Mouse (Mus musculus) liver, embryonic 11.5 days (tissue): ENCODE data around the gene Arl4d. TPM values are rescaled to one million over a fixed set of nuclear protein-coding genes. Genes with fewer than 3 reads are reported as not detected.

ENCODE experiments used
- ATAC-seq: fragments of 200-750 bp; cut with Nextera tagmentation; replicated peaks from 2 replicates; pipeline ENCODE4 v1.8.0; 2017; ENCODE audit warnings: moderate number of reproducible peaks, mild to moderate bottlenecking, moderate TSS enrichment, moderate library complexity; ENCODE audit not compliant: low FRiP score
- DNase-seq: peaks from one replicate; pipeline ENCODE4 v3.0.0-alpha.2; 2017; ENCODE audit warnings: low spot score
- H3K27ac ChIP-seq: fragments of 300-500 bp; sonication (generic); 2 replicates; pipeline ENCODE4 v1.5.1; 2014; ENCODE audit warnings: mild to moderate bottlenecking, low read depth, low read length, control low read depth
- H3K27me3 ChIP-seq: fragments of 300-500 bp; sonication (generic); replicated peaks from 2 replicates; pipeline ENCODE4 v1.6.1; 2014; ENCODE audit warnings: low read length, mixed read lengths; ENCODE audit not compliant: control insufficient read depth, insufficient read depth
- H3K36me3 ChIP-seq: fragments of 300-500 bp; sonication (generic); 2 replicates; pipeline ENCODE4 v1.6.1; 2014; ENCODE audit warnings: mild to moderate bottlenecking, low read length, moderate library complexity, mixed read lengths; ENCODE audit not compliant: control insufficient read depth, insufficient read depth
- H3K4me1 ChIP-seq: fragments of 300-500 bp; sonication (generic); replicated peaks from 2 replicates; pipeline ENCODE4 v1.6.1; 2014; ENCODE audit warnings: low read length, mixed read lengths; ENCODE audit not compliant: control insufficient read depth, insufficient read depth
- H3K4me2 ChIP-seq: fragments of 300-500 bp; sonication (generic); 2 replicates; pipeline ENCODE4 v1.6.1; 2014; ENCODE audit warnings: mild to moderate bottlenecking, control low read depth, moderate library complexity
- H3K4me3 ChIP-seq: fragments of 300-500 bp; sonication (generic); 2 replicates; pipeline ENCODE4 v1.5.1; 2014; ENCODE audit warnings: low read depth, low read length, control low read depth
- H3K9ac ChIP-seq: fragments of 300-500 bp; sonication (generic); 2 replicates; pipeline ENCODE4 v1.6.1; 2014; ENCODE audit warnings: low read depth, low read length, control low read depth
- H3K9me3 ChIP-seq: fragments of 300-500 bp; sonication (generic); 2 replicates; pipeline ENCODE4 v1.6.1; 2016; ENCODE audit warnings: low read length, inconsistent platforms, mixed read lengths; ENCODE audit not compliant: control insufficient read depth
- WGBS: fragments of 180-500 bp; shearing (Covaris S2); extraction: QIAGEN DNeasy Blood & Tissue Kit; methylation state at CpG from one replicate; pipeline ENCODE4 v1.1.7; 2014; 5-methylcytosine and 5-hydroxymethylcytosine counted together
- polyA plus RNA-seq: library from polyadenylated mRNA; unstranded; fragments of >200 nt; fragmentation: Nextera tagmentation; extraction: Ambion mirVana; gene quantifications from 2 replicates; pipeline ENCODE4 v1.2.1, GENCODE M21; 2014

The Arl4d gene
- polyA plus RNA-seq, 1 experiment from 2014 or later = 3.9 TPM

DNA sequence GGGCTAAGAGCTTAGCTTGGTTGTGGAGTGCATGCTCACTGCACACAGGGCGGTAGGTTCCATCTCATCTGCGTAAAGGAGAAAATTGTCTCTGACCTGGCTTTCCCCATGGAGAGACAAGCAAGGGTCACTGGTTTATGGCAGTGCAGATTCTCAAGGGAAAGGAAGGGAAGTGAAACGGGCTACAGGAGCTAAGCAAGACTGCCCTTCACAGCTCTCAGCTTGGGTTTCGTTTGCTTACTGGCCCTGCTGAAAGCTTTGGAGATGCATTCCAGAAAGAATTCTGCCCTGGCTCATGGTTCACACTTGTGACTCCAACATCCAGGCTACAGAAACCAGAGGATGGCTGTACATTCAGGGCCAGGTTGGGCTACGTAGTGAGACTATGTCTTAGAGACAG is 13.4 kb downstream of the Arl4d start:
- H3K4me2 ChIP-seq = no peak overlapping the region
- no peak overlapping the region for H3K4me3 ChIP-seq
- no peak overlapping the region for H3K27ac ChIP-seq
- peaks cover 2% of the 10 kb centered on the region for H3K4me1 ChIP-seq
- ATAC-seq (no peak), DNase-seq (no peak)
- no peaks in the 10 kb centered on the region for H3K27me3 ChIP-seq
- no peaks in the 10 kb centered on the region for H3K36me3 ChIP-seq
- no peak overlapping the region for H3K9ac ChIP-seq
- 79% methylated on average over 5 of the region's 5 CpGs for WGBS
- H3K9me3 ChIP-seq = no peaks in the 10 kb centered on the region

GRCm38 (mm10) chr11:101679907-101680306 is 14.6 kb downstream of the Arl4d start:
- ATAC-seq (no peak), DNase-seq (no peak)
- H3K9ac ChIP-seq = no peak overlapping the region
- no peak overlapping the region for H3K27ac ChIP-seq
- H3K4me3 ChIP-seq = no peak overlapping the region
- H3K4me1 ChIP-seq = no peaks in the 10 kb centered on the region
- no peaks in the 10 kb centered on the region for H3K36me3 ChIP-seq
- H3K9me3 ChIP-seq = no peaks in the 10 kb centered on the region
- WGBS = 42% methylated on average over 5 of the region's 7 CpGs
- no peak overlapping the region for H3K4me2 ChIP-seq
- no peaks in the 10 kb centered on the region for H3K27me3 ChIP-seq

DNA sequence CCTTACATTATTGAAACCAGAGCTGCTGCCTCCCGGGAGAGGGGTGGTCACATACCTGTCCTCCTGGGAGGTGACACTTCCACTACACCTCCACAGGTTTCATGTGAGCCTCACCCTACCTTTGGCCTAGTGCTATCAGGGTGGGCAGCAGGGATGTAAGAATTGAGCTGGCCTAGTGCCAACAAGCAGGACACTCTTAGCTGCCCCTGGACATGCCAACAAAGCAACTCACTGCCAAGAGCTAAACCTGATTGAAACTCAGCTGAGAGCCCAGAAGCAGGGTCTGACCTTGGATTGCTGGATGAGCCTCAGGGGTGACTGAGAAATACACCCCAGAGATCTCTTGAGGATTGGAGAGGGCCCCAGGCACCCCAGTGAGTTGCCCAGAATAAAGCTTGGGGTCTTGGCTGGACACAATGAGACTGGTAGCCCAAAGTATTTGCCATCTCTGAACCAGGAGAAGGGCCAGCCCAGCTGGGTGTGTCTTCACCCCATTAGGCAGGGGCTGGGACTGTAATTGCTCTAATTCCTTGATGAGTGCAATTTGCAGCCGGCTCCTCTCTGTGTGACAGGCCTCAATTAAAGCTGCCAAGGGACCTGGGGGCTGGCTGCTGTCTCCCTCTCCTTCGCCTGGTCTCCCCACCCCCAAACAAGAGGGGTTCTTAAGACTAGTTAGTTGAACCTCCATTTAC is 15.4 kb downstream of the Arl4d start:
- Histone ChIP-seq H3K36me3 (no peaks in the 10 kb centered on the region), H3K4me2 (no peak overlapping the region), H3K4me3 (no peak overlapping the region), H3K27me3 (no peaks in the 10 kb centered on the region), H3K9ac (no peak overlapping the region; the same call in 1 of the 2 replicates), H3K4me1 (no peaks in the 10 kb centered on the region), H3K9me3 (no peaks in the 10 kb centered on the region), H3K27ac (no peak overlapping the region)
- WGBS = 58% methylated on average over 3 of the region's 3 CpGs
- ATAC-seq = no peak
- DNase-seq = no peak

GRCm38 (mm10) chr11:101681968-101682367 is 16.6 kb downstream of the Arl4d start:
- no peak for DNase-seq
- Histone ChIP-seq H3K9me3 (no peaks in the 10 kb centered on the region), H3K9ac (no peak overlapping the region), H3K27ac (no peak overlapping the region), H3K36me3 (no peaks in the 10 kb centered on the region), H3K4me1 (no peaks in the 10 kb centered on the region), H3K4me3 (no peak overlapping the region), H3K4me2 (no peak overlapping the region), H3K27me3 (no peaks in the 10 kb centered on the region)
- ATAC-seq = no peak
- WGBS = 74% methylated on average over 1 of the region's 1 CpGs

GRCm38 (mm10) chr11:101682410-101682960 is 17.1 kb downstream of the Arl4d start:
- 71% methylated on average over 7 of the region's 7 CpGs for WGBS
- H3K4me3 ChIP-seq = no peak overlapping the region
- no peak for ATAC-seq

GRCm38 (mm10) chr11:101687351-101688301 is 22.3 kb downstream of the Arl4d start:
- Histone ChIP-seq H3K9ac (no peak overlapping the region), H3K9me3 (no peaks in the 10 kb centered on the region), H3K27ac (no peak overlapping the region), H3K36me3 (no peaks in the 10 kb centered on the region), H3K4me3 (no peak overlapping the region), H3K27me3 (no peaks in the 10 kb centered on the region), H3K4me1 (no peaks in the 10 kb centered on the region), H3K4me2 (no peak overlapping the region)
- WGBS = 57% methylated on average over 13 of the region's 13 CpGs
- DNase-seq (no peak), ATAC-seq (no peak)

More at GRCm38 (mm10) chr11:101682410-101682960, 17.1 kb downstream of the Arl4d start:
- Histone ChIP-seq H3K4me2 (no peak overlapping the region), H3K9me3 (no peaks in the 10 kb centered on the region), H3K27me3 (no peaks in the 10 kb centered on the region), H3K36me3 (no peaks in the 10 kb centered on the region), H3K9ac (no peak overlapping the region), H3K27ac (no peak overlapping the region), H3K4me1 (no peaks in the 10 kb centered on the region)
- DNase-seq = no peak

- no peaks in the 10 kb centered on the region for H3K4me1 ChIP-seq
- ATAC-seq (no peak), DNase-seq (no peak)
- H3K9ac ChIP-seq = no peak overlapping the region
- H3K36me3 ChIP-seq = no peaks in the 10 kb centered on the region
- H3K4me3 ChIP-seq = no peak overlapping the region
- H3K27ac ChIP-seq = no peak overlapping the region
- H3K27me3 ChIP-seq = no peaks in the 10 kb centered on the region
- no peak overlapping the region for H3K4me2 ChIP-seq
- no peaks in the 10 kb centered on the region for H3K9me3 ChIP-seq
- 67% methylated on average over 10 of the region's 10 CpGs for WGBS
Observed at GRCm38 (mm10) chr11:101689701-101690113, 24.4 kb downstream of the Arl4d start.

DNA sequence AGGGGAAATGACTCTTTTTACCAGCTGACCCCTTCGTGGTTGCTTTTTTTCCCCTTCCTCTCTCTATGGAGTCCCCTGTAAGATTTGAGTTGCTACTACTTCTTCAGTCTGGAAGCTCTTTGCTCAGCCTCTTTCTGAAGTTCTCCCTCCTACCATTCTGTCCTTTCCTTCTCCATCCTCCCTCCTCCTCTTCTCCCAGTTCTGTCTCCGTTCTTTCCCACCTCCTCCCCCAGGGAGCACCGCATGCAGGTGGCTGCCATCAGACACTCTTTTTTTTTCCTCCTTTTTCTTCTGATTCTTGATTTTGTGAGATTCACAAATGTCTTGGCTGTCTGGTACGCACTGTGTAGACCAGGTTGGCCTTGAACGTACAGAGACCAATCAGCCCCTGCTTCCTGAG is 25.0 kb downstream of the Arl4d start:
- Histone ChIP-seq H3K27me3 (no peaks in the 10 kb centered on the region), H3K27ac (no peak overlapping the region), H3K4me1 (peaks cover 3% of the 10 kb centered on the region), H3K4me2 (no peak overlapping the region), H3K9me3 (no peaks in the 10 kb centered on the region), H3K9ac (no peak overlapping the region), H3K36me3 (no peaks in the 10 kb centered on the region), H3K4me3 (no peak overlapping the region)
- DNase-seq = no peak
- 65% methylated on average over 5 of the region's 5 CpGs for WGBS
- ATAC-seq = no peak
